Mouse (Mus musculus): ENCODE measurements at regions not wholly inside any gene's neighbourhood (a gene's known extent, or its start where the extent isn't known, plus 50 kb on each side); places are given as distances from the start of the nearest gene placed in this dataset.

DNA sequence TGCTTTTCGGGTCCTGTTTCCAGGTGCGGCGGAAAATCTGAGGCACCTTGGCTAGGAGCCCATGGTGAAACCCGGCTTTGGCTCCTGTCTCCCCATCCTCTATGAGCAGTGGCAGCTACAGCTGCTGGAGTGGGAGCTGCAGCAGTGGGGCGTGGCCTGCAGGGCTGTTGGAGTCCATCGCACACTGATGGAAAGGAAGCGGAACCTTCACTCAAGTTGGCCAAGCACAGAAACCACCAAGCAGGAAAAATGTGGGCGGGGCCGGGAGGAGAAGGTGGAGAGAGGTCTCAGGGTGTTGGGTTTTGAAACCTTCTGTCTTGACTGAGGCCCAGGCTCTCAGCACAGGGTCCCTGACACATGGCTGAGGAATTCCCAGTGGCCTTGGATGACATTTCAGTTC lies 97.1 kb downstream of the Tmem30b start:
- Histone ChIP-seq H3K27ac (ENCODE audit: insufficient read depth, low read length) (no peak overlapping the region), H3K36me3 (ENCODE audit: control insufficient read depth, insufficient read depth, low read length) (no peaks in the 10 kb centered on the region), H3K27me3 (ENCODE audit: control insufficient read depth, insufficient read depth, low read length) (no peaks in the 10 kb centered on the region), H3K4me3 (ENCODE audit: extremely low read depth, insufficient read depth, insufficient read length) (no peak overlapping the region), H3K4me1 (ENCODE audit: control insufficient read depth, insufficient read depth, insufficient read length) (no peaks in the 10 kb centered on the region)
- DNase-seq (ENCODE audit: low read depth in 1 of 2, low spot score in 2 of 2): no peak
- TF ChIP-seq POLR2A (IDR thresholded peaks at IDR 0.05; ENCODE audit: low read depth, low read length): no peak
- TF ChIP-seq CTCF (IDR thresholded peaks at IDR 0.05; ENCODE audit: extremely low read depth, insufficient read depth, insufficient read length, insufficient replicate concordance): no peak
- WGBS: 22% methylated on average over 9 of the region's 9 CpGs

DNA sequence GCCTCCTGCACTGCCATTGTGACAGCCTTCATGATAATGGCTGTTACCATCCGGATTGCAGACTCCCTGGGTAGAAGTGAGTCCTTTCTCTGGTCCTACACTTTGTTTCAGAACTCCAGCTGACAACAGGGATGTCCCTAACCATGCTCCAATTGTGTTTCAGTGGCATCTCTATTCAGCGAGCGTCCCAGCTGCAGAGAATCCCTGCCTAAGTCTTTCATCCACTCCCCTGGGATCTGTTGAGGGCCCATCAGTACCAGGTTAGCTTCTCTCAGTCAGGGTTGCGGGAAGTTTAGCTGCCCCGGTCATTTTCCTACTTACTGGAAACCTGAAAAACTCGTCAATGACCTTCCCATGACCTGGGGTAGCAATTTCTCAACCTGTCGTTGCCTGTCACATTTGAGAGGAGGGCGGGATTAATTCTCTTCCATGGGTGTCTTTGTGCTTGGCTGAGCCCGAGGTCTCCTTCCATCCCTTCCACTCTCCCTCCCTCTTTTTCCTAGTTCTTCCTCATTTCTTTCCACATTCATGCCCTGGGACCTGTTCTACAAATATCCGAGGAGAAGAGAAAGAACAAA lies 97.7 kb downstream of the Tmem30b start:
- Histone ChIP-seq H3K36me3 (ENCODE audit: control insufficient read depth, insufficient read depth, low read length) (no peaks in the 10 kb centered on the region), H3K4me1 (ENCODE audit: control insufficient read depth, insufficient read depth, insufficient read length) (no peaks in the 10 kb centered on the region), H3K27ac (ENCODE audit: insufficient read depth, low read length) (no peak overlapping the region), H3K27me3 (ENCODE audit: control insufficient read depth, insufficient read depth, low read length) (no peaks in the 10 kb centered on the region), H3K4me3 (ENCODE audit: extremely low read depth, insufficient read depth, insufficient read length) (no peak overlapping the region)
- 77% methylated on average over 10 of the region's 10 CpGs for WGBS
- TF ChIP-seq POLR2A (IDR thresholded peaks at IDR 0.05; ENCODE audit: low read depth, low read length) (no peak), CTCF (IDR thresholded peaks at IDR 0.05; ENCODE audit: extremely low read depth, insufficient read depth, insufficient read length, insufficient replicate concordance) (no peak)
- DNase-seq (ENCODE audit: low read depth in 1 of 2, low spot score in 2 of 2): no peak

GRCm38 (mm10) chr12:73447172-73447571 lies 99.0 kb downstream of the Tmem30b start:
- 87% methylated on average over 6 of the region's 6 CpGs for WGBS
- no peak overlapping the region for H3K27ac ChIP-seq (ENCODE audit: insufficient read depth, low read length)
- no peak overlapping the region for H3K4me3 ChIP-seq (ENCODE audit: extremely low read depth, insufficient read depth, insufficient read length)
- H3K27me3 ChIP-seq (ENCODE audit: control insufficient read depth, insufficient read depth, low read length): no peaks in the 10 kb centered on the region
- no peak for DNase-seq (ENCODE audit: low read depth in 1 of 2, low spot score in 2 of 2)
- H3K4me1 ChIP-seq (ENCODE audit: control insufficient read depth, insufficient read depth, insufficient read length): no peaks in the 10 kb centered on the region
- H3K36me3 ChIP-seq (ENCODE audit: control insufficient read depth, insufficient read depth, low read length): no peaks in the 10 kb centered on the region
- no peak for TF ChIP-seq CTCF (IDR thresholded peaks at IDR 0.05; ENCODE audit: extremely low read depth, insufficient read depth, insufficient read length, insufficient replicate concordance)
- TF ChIP-seq POLR2A (IDR thresholded peaks at IDR 0.05; ENCODE audit: low read depth, low read length): no peak

- TF ChIP-seq CTCF (IDR thresholded peaks at IDR 0.05; ENCODE audit: extremely low read depth, insufficient read depth, insufficient read length, insufficient replicate concordance): no peak
- no peak for TF ChIP-seq POLR2A (IDR thresholded peaks at IDR 0.05; ENCODE audit: low read depth, low read length)
- Histone ChIP-seq H3K4me1 (ENCODE audit: control insufficient read depth, insufficient read depth, insufficient read length) (no peaks in the 10 kb centered on the region), H3K27me3 (ENCODE audit: control insufficient read depth, insufficient read depth, low read length) (no peaks in the 10 kb centered on the region), H3K27ac (ENCODE audit: insufficient read depth, low read length) (no peak overlapping the region), H3K36me3 (ENCODE audit: control insufficient read depth, insufficient read depth, low read length) (no peaks in the 10 kb centered on the region), H3K4me3 (ENCODE audit: extremely low read depth, insufficient read depth, insufficient read length) (no peak overlapping the region)
- 62% methylated on average over 7 of the region's 7 CpGs for WGBS
- no peak for DNase-seq (ENCODE audit: low read depth in 1 of 2, low spot score in 2 of 2)
Measured at GRCm38 (mm10) chr12:73446148-73446547, 100.0 kb downstream of the Tmem30b start.

- TF ChIP-seq POLR2A (IDR thresholded peaks at IDR 0.05; ENCODE audit: low read depth, low read length): no peak
- TF ChIP-seq CTCF (IDR thresholded peaks at IDR 0.05; ENCODE audit: extremely low read depth, insufficient read depth, insufficient read length, insufficient replicate concordance): no peak
- Histone ChIP-seq H3K4me3 (ENCODE audit: extremely low read depth, insufficient read depth, insufficient read length) (no peak overlapping the region), H3K4me1 (ENCODE audit: control insufficient read depth, insufficient read depth, insufficient read length) (no peaks in the 10 kb centered on the region), H3K36me3 (ENCODE audit: control insufficient read depth, insufficient read depth, low read length) (no peaks in the 10 kb centered on the region), H3K27me3 (ENCODE audit: control insufficient read depth, insufficient read depth, low read length) (no peaks in the 10 kb centered on the region), H3K27ac (ENCODE audit: insufficient read depth, low read length) (no peak overlapping the region)
- no peak for DNase-seq (ENCODE audit: low read depth in 1 of 2, low spot score in 2 of 2)
- 82% methylated on average over 10 of the region's 10 CpGs for WGBS
Measured at GRCm38 (mm10) chr12:73445562-73445961, 100.6 kb downstream of the Tmem30b start.

GRCm38 (mm10) chr12:73445128-73445527 lies 101.1 kb downstream of the Tmem30b start:
- H3K4me3 ChIP-seq (ENCODE audit: extremely low read depth, insufficient read depth, insufficient read length): no peak overlapping the region
- 38% methylated on average over 10 of the region's 10 CpGs for WGBS

DNA sequence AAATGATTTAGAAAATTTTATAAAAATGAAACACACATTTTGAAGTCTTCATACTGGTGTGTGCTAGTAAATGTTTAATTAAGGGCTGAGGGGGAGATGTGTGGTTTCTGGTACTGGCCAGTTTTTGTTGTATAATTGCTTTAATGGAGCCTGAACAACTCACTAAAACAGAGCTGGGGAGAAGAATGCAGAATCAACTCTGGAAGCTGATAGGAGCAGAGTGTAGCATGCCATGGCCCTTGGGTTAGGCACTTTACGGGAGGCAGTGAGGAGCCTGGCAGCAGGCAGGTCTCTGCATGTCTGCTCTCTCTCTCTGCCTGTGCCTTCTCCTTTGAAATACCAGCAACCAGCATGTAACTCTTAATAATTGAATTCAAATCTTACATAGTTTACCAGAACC lies 104.9 kb downstream of the Tmem30b start:
- WGBS: 93% methylated on average over 1 of the region's 1 CpGs
- Histone ChIP-seq H3K36me3 (ENCODE audit: control insufficient read depth, insufficient read depth, low read length) (no peaks in the 10 kb centered on the region), H3K4me3 (ENCODE audit: extremely low read depth, insufficient read depth, insufficient read length) (no peak overlapping the region), H3K27me3 (ENCODE audit: control insufficient read depth, insufficient read depth, low read length) (no peaks in the 10 kb centered on the region), H3K4me1 (ENCODE audit: control insufficient read depth, insufficient read depth, insufficient read length) (no peaks in the 10 kb centered on the region), H3K27ac (ENCODE audit: insufficient read depth, low read length) (no peak overlapping the region)
- no peak for DNase-seq (ENCODE audit: low read depth in 1 of 2, low spot score in 2 of 2)
- TF ChIP-seq CTCF (IDR thresholded peaks at IDR 0.05; ENCODE audit: extremely low read depth, insufficient read depth, insufficient read length, insufficient replicate concordance): no peak
- TF ChIP-seq POLR2A (IDR thresholded peaks at IDR 0.05; ENCODE audit: low read depth, low read length): no peak

More at GRCm38 (mm10) chr12:73445128-73445527, 101.1 kb downstream of the Tmem30b start:
- no peak for TF ChIP-seq POLR2A (IDR thresholded peaks at IDR 0.05; ENCODE audit: low read depth, low read length)
- no peak for TF ChIP-seq CTCF (IDR thresholded peaks at IDR 0.05; ENCODE audit: extremely low read depth, insufficient read depth, insufficient read length, insufficient replicate concordance)
- DNase-seq (ENCODE audit: low read depth in 1 of 2, low spot score in 2 of 2): no peak
- Histone ChIP-seq H3K27me3 (ENCODE audit: control insufficient read depth, insufficient read depth, low read length) (no peaks in the 10 kb centered on the region), H3K27ac (ENCODE audit: insufficient read depth, low read length) (no peak overlapping the region), H3K4me1 (ENCODE audit: control insufficient read depth, insufficient read depth, insufficient read length) (no peaks in the 10 kb centered on the region), H3K36me3 (ENCODE audit: control insufficient read depth, insufficient read depth, low read length) (no peaks in the 10 kb centered on the region)
